Mouse (Mus musculus) gastrocnemius, adult 2 months (tissue): ENCODE data around the gene Sirt2. TPM values are rescaled to one million over a fixed set of nuclear protein-coding genes. Genes with fewer than 3 reads are reported as not detected.

Source experiments
- DNase-seq: peaks from one replicate; pipeline ENCODE4 v3.0.0; 2022
- H3K27ac ChIP-seq: fragments of 200-600 bp; 2 replicates; pipeline ENCODE4 v1.8.1; 2022; ENCODE audit warnings: mild to moderate bottlenecking
- H3K4me3 ChIP-seq: fragments of 200-600 bp; 2 replicates; pipeline ENCODE4 v1.8.1; 2022; ENCODE audit warnings: mild to moderate bottlenecking, moderate library complexity
- CTCF ChIP-seq: fragments of 200-600 bp; IDR thresholded peaks from 2 replicates; pipeline ENCODE4 v1.8.1; 2022; ENCODE audit warnings: antibody characterized with exemption, mild to moderate bottlenecking, moderate library complexity
- intact Hi-C: fragments of 180-260 bp; cut with DNase I; formaldehyde crosslinking; loops from one replicate; pipeline ENCODE4 v1.15.1; 2025
- total RNA-seq, 2 experiments: library from RNA; stranded (reverse); gene quantifications; 2 replicates each; pipeline ENCODE4 v1.2.3; 2021

The Sirt2 gene
- total RNA-seq, 2 experiments from 2014 or later, result 91.0 to 92.5 TPM

DNA sequence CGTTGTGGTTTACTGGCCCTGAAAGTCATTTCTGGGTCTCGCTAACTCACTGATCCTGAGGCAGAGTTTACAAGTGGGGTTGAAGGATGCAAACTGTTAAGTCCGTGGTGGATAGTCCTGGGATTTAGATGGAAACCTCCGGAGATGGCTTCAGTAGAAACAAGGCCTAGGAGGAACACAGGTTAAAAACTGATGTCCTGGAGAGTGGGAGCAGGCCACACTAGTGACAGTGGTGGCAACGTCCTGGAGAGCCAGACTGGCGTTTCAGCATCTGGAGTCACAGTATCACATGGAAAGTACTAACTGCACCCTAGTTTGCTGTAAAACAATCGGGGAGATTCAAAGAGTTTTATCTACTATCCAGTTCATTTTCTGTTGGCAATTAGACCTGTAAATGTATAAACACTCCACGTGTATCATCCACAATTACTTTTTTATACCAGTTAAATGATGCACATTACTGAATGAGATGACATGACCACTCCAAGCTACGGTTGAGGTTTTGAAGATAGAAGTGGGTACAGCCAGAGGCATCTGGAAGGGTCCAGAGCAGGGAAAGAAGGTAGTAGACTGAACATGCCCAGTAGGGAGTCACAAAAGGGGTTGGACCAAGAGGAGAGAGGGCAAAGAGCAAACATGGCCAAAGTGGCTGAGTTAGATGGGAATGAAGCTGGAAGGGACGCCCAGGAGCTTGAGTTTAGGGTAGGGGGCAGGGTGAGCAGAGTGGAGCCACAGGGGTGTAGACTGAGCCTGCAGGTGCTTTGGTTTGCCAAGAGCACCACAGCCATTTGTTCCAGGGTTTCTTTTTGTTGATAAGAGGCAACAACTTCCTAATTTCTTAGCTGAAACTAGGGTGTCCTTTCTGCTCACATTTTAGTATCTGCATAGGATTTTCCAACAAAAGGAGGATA is 56.7 kb downstream of the Sirt2 start:
- TF ChIP-seq CTCF, result no peak
- peak overlapping the region; percentile 96 for H3K27ac ChIP-seq
- no peak overlapping the region for H3K4me3 ChIP-seq
- peak; percentile 22 for DNase-seq
- intact Hi-C loops, result loop anchor here (1.0 kb wide), 1 partner anchor 11 kb away; no protein-coding TSS in a partner anchor

GRCm38 (mm10) chr7:28823932-28824331 is 57.4 kb downstream of the Sirt2 start:
- H3K27ac ChIP-seq, result peak overlapping the region; percentile 96
- no peak for DNase-seq
- intact Hi-C loops, result loop anchor here (1.0 kb wide), 1 partner anchor 12 kb away; no protein-coding TSS in a partner anchor
- no peak overlapping the region for H3K4me3 ChIP-seq
- TF ChIP-seq CTCF, result no peak

- TF ChIP-seq CTCF, result no peak
- peak; percentile 94 for DNase-seq
- peak within 1 kb of the TSS; percentile 96 for H3K27ac ChIP-seq
- intact Hi-C loops, result loop anchor here (5.0 kb wide), 1 partner anchor 42 kb away; no protein-coding TSS in a partner anchor
- peak within 1 kb of the TSS; percentile 71 for H3K4me3 ChIP-seq
Measured at GRCm38 (mm10) chr7:28824941-28825685, 58.6 kb downstream of the Sirt2 start, which contains the start of gene Ech1. Gene Ech1 (plus strand): TSS chr7:28825217.

DNA sequence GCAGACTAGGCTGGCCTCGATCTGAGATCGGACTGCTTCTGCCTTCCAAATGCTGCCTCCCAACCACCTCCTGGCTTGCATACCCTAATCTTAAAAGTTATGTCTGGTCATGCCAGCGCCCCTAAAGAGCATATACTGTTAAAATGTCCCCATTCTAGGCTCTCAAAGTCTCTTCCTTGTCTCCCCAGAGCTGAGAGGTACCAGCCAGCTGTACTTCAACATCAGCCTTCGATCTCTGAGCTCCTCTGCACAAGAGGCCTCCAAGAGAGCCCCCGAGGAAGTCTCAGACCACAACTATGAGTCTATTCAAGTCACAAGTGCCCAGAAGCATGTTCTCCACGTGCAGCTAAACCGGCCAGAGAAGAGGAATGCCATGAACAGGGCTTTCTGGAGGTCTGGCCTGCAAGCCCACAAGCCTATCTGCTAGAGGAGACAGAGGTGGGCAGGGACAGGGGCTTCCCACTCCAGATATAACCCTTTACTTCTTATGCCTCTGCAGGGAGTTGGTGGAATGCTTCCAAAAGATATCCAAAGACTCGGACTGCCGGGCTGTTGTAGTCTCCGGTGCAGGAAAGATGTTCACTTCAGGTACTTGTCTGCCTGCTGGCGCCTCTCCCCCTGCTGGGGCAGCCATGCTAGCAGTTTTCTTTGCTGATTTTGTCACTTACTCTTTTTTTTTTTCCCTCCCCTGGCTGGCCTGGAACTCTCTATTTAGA is 59.3 kb downstream of the Sirt2 start:
- H3K27ac ChIP-seq, result peak overlapping the region; percentile 96
- peak; percentile 20; the same call in 1 of the 2 replicates for TF ChIP-seq CTCF
- H3K4me3 ChIP-seq, result peak overlapping the region; percentile 71
- intact Hi-C loops, result loop anchor here (2.0 to 5.0 kb wide), 2 partner anchors 15 to 41 kb away; no protein-coding TSS in a partner anchor
- DNase-seq, result no peak

- peak overlapping the region; percentile 71 for H3K4me3 ChIP-seq
Measured at GRCm38 (mm10) chr7:28826402-28826772, 59.9 kb downstream of the Sirt2 start.

DNA sequence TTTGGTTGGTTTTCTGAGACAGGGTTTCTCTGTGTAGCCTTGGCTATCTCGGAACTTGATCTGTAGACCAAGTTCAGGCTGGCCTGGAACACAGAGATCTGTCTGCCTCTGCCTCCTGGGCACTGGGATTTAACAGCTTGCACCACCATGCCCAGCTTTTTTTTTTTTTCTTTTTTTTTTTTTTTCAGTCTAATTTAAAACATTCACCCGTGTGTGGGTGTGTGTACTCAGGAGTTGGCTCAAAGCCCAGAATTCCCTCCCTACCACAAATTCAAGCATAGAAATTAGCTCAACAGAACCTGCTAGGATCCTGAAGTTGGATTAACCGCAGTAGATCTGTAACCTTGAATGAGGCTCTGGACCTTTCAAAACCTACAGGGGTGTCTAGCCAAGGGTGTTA is 60.8 kb downstream of the Sirt2 start:
- intact Hi-C loops, result loop anchor here (2.0 to 5.0 kb wide), 2 partner anchors 13 to 40 kb away; no protein-coding TSS in a partner anchor
- no peak for DNase-seq
- no peak for TF ChIP-seq CTCF
- Histone ChIP-seq H3K4me3 (no peak overlapping the region; the same call in 1 of the 2 replicates), H3K27ac (no peak overlapping the region)

More at GRCm38 (mm10) chr7:28826402-28826772, 59.9 kb downstream of the Sirt2 start:
- no peak for DNase-seq
- peak overlapping the region; percentile 96 for H3K27ac ChIP-seq
- intact Hi-C loops, result loop anchor here (2.0 to 5.0 kb wide), 2 partner anchors 14 to 41 kb away; no protein-coding TSS in a partner anchor
- TF ChIP-seq CTCF, result no peak

- no peak for DNase-seq
- Histone ChIP-seq H3K27ac (no peak overlapping the region), H3K4me3 (no peak overlapping the region)
- no peak for TF ChIP-seq CTCF
- intact Hi-C loops, result loop anchor here (5.0 kb wide), 1 partner anchor 37 kb away; no protein-coding TSS in a partner anchor
Measured at GRCm38 (mm10) chr7:28829821-28830220, 63.3 kb downstream of the Sirt2 start.

- H3K27ac ChIP-seq, result no peak overlapping the region
- DNase-seq, result no peak
- intact Hi-C loops, result no loop called here
- H3K4me3 ChIP-seq, result no peak overlapping the region
- TF ChIP-seq CTCF, result no peak
Measured at GRCm38 (mm10) chr7:28830981-28831380, 64.4 kb downstream of the Sirt2 start.

DNA sequence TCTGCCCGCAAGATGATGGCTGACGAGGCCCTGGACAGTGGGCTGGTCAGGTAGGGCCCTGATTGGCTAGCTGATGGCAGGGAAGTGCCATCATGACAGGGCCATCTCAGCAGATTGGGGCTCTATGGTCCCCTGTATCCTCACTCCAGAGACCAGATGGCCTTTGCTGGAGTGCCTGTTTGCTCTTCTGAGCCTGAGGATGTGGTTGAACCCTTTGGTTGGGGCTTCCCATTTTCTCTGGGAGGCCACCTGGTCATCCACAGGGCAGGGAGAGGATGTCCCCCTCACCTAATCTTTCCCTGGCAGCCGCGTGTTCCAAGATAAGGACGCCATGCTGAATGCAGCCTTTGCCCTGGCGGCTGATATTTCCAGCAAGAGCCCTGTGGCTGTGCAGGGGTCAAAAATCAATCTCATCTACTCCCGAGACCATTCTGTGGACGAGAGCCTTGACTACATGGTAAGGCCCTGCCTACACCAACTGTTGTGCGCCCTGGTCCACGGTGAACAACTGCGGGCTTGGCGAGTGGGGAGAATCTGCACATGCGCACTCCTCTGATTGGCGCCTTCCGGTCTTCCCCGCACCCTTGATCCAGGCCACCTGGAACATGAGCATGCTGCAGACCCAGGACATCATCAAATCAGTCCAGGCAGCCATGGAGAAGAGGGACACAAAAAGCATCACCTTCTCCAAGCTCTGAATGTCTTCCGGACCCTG is 65.0 kb downstream of the Sirt2 start:
- intact Hi-C loops, result no loop called here
- no peak overlapping the region for H3K27ac ChIP-seq

DNA sequence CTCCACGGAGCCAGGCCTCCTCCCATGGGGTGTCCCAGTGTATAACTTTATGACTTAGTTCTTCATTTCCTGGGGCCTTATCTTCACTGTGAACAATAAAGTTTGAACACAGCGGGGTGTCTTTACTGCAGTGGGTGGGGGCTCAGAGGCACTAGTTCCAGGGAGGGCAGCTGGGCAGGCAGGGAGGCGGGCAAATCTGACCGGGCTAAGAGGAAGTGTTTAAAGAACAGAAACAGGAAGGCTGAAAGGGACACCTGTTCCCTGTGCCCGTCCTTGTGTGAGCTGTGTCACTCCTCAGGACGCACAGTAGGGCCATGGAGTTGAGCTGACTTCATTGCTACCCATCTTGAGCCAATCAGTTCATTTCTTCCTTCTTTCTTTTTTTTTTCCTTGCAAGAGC is 65.6 kb downstream of the Sirt2 start:
- intact Hi-C loops, result no loop called here
- Histone ChIP-seq H3K4me3 (no peak overlapping the region), H3K27ac (no peak overlapping the region)
- DNase-seq, result no peak
- no peak for TF ChIP-seq CTCF

More for the DNA sequence above, 65.0 kb downstream of the Sirt2 start:
- no peak for DNase-seq
- no peak overlapping the region for H3K4me3 ChIP-seq
- TF ChIP-seq CTCF, result no peak

DNA sequence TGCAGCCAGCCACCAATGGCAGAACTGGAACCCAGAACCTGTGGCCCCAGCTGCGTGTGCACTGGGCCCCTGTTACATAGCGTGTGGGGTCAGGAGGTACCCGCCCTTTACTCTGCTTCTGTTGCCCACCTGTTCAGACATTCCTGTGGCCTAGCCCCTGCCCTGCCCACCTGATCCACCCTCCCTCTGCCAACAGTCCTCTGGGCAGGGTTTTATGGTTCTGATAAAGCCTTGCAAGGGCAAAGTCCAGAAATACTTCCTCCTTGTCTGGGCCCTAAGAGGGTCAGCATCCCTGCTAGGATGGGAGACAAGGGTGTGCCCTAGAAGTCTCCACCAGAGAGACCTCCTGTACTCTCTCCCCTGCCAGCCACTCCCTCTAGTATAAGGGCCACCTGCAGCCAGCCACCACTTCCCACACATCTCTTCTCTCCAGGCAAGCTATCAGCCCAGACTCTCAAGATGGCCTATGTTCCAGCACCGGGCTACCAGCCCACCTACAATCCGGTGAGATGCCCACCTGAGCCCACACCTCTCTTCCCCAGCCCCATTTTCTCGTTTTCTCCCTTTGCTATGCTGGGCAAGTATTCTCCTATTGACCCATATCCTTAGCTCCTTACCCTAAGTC is 67.3 kb downstream of the Sirt2 start, which contains the start of gene Lgals4:
Gene Lgals4, plus strand, starts transcription at position 132 of the 625 bp plus-strand sequence.
- no peak for TF ChIP-seq CTCF
- intact Hi-C loops, result no loop called here
- no peak within 1 kb of the TSS for H3K27ac ChIP-seq
- H3K4me3 ChIP-seq, result no peak within 1 kb of the TSS
- no peak for DNase-seq
